Mouse (Mus musculus) heart, adult 18-20 months (tissue): ENCODE data around the gene Srp9. TPM values are rescaled to one million over a fixed set of nuclear protein-coding genes. Genes with fewer than 3 reads are reported as not detected.

Source experiments
- DNase-seq, 2 experiments: peaks; one replicate each; pipeline ENCODE4 v3.0.0; 2021 to 2022; ENCODE audit warnings: mixed read lengths in 1 of 2
- total RNA-seq, 2 experiments: library from RNA; stranded (reverse); gene quantifications; 2 replicates each; pipeline ENCODE4 v1.2.3; 2021

The Srp9 gene
- total RNA-seq, 2 experiments from 2014 or later, result 49.4 to 52.0 TPM

DNA sequence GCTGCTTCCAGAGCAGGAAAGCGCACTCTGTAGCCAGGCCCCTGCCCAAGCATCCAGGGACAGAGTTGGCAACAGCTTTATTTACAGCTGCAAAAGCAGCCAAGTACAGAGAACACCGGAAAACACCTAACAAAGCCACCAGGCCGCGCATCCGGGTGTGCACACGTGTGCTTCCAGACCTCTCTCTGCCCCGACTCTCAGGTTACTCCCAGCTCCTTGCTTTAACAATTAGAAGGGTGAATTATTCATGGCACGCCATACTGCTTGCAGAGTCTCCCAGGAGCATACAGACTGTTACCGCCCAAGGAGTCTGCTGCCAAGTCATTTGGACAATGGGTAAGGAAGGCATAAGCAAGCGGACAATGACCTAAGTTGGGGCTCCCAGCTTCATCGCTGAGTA is 21.1 kb upstream of the Srp9 start:
- DNase-seq, result peak; percentile 40 to 79

DNA sequence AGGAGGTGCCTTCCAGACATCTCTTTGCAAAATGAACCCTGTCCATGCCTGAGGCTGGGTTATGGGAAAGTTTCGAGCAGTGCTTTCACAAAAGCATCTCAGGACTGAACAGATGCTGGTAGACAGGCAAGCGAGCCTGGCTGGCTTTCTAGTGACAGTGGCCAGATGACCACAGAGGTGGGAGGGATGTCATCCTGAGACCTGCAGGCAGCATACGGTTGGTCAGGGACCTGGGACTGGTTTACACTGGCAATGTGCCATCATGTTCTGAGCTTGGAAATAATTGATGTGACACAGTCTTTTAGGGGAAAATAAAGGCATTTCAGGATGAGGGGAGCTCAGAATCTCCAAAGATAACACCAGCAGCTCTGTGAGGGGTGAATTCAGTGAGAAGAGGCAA is 19.5 kb upstream of the Srp9 start:
- DNase-seq, result no peak

DNA sequence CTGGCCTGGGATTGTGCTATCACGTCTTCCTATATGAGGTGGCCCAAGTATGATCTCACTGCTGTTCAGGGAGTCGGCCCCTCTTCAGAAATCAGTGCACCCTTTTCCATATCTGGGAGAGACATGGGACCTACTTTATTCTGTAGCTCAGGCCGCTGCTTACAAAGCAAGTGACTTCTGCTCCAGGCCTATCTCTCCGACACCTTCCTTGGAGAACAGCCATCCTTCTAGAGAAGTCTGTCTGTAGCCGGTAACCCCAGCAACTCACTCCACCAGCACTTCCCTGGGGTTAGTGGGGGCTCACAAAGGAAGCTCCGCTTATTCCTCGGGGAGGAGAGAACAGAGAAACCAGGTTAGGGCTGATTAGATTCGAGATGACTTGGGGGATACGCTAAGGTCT is 17.3 kb upstream of the Srp9 start:
- peak; percentile 49 to 56 for DNase-seq

DNA sequence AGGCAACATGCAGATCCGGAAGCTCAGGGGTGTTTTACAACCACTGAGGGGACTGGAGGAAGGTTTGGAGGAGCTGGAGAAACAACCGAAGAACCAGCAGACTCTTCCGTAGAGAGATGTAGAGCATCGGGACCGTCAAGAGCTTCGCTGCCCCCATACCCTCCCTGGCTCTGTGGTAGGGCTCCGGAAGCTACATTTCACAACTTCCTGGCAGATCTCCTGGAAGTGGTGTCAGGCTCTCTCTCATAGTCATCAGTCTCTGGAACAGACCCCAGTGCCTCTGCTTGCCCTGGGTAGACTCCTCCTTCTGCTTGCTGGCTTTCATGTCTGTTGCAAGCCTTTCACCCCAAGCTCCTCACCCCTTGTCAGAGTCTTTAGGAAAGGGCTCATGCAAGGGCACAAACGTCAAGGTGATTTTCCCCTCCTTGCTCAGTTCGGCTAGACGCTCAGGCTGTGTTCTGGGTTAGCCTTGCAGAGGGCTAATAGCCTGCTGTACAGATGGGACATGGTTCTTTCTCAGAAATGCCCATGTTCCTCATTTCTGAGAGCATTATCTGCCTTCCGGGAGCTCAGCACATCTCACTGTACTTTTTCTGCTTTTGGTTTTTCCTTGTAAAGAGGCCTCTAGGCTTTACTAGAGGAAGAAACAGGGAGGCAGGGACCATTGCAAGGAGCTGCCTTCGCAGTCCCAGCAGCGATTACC is 16.0 kb upstream of the Srp9 start:
- DNase-seq, result peak; percentile 75 to 78

DNA sequence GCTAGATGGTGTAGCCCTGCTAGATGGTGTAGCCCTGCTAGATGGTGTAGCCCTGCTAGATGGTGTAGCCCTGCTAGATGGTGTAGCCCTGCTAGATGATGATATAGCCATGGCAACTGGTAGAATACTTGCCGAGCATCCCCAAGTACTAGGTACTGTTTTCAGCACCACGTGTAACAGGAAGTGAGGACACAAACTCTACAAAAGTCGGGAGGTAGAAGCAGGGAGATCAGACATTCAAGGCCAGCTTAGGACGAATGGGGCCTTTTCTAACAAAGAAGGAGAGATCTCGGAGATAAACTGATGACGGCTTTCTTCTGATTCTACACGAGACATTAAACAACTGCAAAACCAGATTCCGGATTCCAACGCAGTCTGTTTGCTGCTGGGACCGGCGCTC is 14.4 kb upstream of the Srp9 start:
- DNase-seq, result no peak

DNA sequence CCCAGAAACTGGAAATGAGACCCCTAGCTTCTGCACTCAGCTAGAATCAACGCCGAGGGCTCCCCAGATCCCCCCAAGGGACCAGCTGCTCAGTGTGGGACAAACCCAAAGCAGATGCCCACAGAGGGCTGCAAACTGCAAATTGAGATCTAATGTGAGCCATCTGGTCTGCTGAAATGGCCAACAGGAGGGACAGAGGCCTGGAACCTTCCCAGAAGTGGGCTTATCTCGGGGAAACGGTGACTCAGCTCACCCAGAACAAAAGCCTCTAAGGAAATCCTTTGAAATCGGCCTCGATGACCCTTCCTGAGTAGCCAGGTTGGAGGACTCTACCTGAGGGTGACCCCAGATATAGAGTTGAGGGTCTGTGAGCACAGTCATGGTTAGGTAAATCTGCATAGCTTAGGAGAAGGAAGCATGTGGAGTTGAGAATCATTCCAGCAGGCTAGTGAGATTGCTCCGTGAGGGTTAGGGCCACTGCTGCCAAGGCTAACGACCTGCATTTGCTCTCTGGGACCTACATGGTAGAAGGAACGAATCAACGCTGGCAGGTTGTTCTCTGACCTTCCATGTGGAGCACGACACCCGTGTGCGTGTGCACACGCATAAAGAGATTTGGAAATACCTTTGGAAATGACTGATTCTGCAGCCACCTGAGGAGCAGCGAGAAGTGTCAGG is 13.7 kb upstream of the Srp9 start:
- DNase-seq, result peak; percentile 51 to 68

DNA sequence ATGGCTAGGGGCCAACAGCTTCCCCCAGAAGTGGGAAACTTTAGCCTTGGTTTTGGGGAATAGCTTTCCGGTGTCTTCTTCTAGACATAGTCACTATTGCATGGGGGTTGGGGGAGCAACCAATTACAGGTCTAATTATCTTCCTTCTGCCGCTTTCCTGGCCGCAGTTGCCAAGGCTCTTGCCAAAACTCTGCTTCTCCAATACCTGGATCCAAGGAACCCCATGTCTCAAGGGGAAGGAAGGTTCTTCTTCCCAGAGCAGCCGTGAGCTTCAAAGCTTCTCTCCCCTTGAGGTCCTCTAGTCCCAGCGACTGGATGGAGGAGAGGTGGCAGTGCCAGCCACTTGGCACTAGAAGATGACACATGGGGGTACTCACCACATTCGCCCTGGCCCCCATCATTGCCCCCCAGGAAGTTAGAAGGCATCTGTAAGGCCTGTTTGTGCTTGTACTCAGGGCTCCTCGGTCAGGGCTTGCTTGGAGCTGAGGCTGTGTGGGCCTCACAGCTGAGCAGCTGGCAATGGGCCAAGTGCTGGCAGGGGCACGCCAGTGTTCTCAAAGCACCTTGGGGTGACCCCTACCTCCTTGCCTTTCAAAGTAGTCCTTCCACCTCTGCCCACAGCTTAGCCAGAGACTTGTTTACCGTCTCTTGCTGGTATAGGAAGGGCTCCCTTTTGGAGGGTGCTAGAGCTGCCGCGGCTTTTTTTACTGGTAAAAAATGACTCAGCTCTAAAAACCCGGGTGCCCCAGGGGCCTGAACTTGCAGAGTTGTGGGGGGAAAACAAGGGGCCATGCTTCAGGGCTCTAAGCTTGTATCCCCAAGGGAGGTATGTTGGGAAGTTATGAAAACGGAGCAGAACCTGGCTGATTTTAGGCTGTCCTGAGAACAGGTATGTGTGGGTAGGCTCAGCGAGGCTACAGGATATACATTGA is 12.9 kb upstream of the Srp9 start:
- peak; percentile 42 to 43 for DNase-seq

DNA sequence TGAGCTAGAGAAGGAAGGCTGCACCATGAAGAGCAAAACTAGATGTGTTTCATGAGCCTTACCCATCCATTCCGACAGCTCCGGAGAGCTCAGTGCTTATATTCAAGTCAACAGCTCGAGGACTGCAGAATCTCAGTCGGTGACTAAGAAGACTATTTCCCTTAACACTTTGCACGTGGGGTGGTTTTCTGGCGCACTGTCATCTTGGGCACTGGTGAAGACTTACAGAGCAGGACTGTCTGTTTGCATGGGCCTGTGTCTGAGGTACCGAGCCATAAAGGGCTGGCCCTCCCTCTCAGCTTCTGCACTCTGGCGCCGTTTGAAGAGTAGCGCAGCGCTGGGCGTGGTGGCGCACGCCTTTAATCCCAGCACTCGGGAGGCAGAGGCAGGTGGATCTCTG is 12.2 kb upstream of the Srp9 start:
- no peak for DNase-seq

DNA sequence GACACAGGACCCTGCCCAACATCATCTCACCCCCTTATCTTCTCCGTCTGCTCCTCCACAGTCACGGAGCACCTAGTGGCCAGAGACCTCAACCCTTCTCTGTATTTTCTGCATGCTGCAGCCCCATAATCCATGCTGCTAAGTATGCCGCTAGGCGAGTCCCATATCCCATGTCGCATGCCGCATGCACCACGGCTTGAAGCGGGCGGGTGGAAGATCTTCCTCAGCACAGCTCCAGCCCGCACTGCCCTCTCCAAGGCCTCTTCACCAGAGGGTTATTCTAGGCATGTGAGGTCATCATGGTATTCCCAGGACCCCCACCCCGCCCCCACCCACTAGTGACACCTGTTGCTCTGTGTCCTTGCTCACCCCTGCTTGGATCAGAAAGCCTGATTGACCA is 11.4 kb upstream of the Srp9 start:
- no peak for DNase-seq

DNA sequence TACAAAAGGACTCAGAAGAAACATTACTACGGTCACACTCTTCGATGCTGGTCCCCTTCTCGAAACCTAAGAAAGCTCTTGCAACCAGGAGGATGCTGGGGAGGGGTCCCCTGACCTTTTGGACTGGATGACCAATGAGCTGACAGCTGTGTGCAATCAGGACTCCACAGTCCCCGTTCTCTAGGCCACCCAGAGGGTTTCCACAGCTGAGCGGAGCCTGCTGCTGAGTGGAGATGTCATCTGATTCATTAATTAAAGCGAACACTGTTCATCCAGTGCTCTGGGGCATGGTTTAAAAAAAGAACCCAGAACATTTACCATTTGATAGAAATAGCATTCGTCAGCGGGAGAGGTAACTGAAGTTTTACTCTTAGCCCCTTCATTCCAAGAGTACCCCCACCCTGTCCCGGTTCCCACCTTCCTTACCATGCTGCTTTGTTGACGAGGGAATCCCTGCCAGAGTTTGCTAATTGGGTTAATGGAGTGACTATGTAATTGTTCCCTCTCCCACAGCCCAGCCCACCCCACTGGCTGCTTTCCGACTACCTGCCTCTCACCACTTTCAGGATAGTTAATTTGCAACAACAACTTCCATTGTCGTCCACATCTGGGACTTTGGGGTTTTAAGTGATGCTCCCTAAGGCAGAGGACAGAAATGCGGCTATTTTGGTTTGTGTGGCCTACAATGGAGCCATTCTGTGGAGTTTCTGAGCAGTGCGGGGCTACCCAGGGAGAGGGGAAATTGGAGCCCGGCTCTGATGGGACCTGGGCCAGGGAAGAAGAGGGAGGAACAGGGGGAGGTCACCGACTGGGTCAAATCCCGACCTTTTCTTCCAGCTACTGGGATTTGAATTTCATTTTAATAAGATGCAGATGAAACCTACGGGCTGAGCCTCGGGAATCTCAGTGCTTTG is 10.7 kb upstream of the Srp9 start:
- no peak for DNase-seq

DNA sequence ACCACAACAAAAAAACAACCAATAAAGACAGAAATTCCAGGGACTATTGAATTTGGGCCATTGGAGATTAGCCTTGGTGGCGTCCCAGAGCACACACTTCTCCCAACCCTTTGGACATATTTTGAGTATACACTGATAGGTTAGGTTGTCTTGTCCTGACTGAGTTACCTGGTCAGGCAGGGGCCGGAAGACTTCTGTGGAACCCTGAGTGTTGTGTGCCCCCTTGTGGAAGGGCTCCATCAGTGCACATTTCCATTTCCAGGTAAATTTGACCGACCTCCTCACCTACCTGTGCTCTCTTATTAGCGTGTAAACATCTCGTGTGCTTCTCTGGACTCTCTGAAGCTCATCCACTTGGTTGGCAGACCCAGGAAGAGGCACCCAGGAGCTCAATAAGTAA is 9.3 kb upstream of the Srp9 start:
- peak; percentile 29 to 67 for DNase-seq

DNA sequence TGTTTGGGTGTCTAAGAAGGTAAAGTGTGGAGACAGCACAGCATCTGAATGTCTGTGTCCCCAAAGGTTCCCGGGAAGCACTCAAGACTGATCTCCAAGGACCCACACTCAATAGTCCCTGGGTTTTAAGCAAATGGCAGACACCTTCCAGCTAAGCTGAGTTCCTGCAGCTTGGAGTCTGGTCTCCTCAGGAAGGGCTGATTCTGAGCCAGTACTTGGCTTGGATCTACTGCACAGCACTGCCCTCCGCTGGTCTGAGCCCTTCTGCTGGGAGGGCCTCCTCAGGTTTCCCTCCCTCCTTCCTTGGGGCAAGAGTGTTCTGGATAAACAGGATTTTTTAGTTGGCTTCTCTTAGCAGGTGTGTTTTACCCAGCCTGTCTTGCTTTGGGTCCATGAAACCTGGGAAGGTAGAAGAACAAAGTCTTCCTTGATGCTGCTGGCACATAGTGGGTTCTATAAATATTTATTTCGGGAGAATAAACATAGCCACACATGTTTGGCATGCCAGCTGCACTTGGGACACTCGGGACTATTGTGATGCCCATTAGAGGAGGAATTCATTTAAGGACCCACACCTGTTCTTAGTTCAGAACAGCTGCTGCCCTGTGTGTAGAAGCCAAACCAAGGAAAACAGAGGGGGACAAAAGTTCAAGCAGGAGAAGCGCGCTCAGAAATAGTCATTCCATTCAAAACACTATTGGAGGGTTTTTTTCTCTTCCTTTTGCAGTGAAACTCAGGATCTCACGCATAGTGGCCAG is 8.7 kb upstream of the Srp9 start:
- DNase-seq, result peak in 1 of 2 experiments; percentile 42

DNA sequence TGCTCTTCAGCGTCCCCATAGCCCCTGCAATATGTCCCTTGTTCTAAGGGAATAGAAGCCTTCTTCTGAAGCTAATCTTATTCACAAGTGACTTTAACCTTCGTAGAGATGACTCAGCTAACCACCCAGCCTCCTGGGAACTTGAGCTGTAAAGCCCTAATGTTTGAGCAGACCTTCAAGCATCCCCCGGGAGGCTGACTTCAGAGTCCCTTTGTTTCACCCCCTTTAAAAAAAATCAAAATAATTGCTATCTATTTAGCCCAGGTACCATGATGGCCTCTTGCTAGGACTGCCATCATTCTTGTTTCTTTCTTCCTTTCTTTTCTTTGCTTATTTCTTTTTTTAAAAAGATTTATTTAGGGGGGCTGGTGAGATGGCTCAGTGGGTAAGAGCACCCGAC is 2.1 kb upstream of the Srp9 start:
- DNase-seq, result no peak

DNA sequence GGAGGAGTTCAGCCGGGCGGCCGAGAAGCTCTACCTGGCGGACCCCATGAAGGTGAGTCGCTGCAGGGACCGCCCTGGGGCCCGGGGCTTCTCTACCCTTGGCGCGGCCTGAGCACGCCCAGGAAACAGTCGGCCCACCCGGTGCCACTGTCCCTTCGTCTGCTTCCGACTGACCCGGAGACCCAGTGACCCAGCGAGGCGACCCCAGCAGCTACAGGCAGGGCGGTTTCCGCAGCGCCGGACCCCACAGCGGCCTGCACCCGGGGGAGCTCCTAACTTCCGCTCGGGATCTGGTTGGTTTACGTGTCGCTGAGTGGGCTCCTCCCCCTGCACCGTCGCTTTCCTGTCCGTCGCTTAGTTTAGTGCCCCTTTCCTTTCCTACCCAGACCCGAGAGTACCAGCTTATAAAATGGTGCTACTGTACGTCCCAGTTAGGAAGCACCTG is 409 bp downstream of the Srp9 start:
- DNase-seq, result peak; percentile 81 to 87

DNA sequence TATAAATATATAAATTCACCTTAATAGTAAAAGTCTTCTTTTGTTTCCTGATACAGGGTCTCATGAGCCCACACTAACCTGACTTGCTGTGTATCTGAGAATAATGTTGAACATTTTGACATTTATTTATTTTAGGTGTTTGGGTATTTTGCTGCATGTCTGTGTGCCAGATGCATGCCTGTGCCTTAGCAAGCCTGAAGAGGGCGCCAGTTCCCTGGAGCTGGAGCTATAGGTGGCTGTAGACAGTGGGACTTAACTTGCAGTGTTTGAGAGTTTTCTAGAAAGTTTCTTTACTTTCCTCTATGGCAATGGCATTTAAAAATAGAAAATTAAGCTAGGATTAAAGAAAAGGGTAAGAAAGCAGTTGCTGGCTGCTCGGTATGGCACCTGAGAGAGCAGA is 6.3 kb downstream of the Srp9 start:
- peak in 1 of 2 experiments; percentile 23 for DNase-seq

DNA sequence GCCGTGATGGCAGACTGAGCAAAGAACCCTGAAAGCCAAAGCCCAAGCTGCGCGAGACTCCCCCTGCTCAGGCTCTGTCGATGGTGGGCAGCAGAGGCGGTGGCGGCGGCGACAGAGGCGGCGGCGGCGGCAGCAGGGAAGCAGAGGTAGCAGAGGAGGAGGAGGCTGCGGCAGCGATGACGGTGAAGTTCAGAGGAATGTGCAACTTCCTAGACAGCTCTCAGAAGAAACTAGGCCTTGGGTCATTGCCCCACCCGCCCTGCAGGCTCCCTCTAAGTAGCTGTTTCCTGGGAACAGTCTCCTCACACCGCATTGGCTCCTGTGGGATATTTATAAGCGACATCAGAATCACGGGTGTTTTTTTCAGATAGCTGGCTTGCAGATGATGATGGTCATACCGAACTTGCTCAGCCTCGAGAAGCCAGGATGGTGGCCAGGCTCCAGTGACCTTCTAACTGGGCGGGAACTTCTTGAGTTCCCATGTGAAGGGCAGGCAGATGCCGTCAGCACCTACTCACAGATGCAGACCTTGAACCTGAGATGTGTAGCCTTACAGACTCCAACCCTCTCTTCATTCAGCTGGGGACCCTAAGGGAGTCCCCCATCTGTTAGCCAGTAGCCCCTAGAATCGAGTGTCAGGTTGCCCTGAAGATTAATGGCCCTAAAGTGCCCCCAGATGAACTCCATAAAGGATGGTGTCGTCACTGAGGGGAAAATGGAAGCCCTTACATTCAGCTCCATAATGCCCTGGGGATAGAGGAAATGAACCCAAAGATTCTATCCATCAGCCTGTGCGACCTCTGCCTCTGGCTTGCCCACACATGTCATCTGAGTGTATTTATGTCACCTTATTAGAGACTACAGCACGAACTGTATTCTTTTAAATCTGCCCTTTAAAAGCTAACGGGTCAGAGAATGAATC is 12.9 kb downstream of the Srp9 start:
- no peak for DNase-seq

DNA sequence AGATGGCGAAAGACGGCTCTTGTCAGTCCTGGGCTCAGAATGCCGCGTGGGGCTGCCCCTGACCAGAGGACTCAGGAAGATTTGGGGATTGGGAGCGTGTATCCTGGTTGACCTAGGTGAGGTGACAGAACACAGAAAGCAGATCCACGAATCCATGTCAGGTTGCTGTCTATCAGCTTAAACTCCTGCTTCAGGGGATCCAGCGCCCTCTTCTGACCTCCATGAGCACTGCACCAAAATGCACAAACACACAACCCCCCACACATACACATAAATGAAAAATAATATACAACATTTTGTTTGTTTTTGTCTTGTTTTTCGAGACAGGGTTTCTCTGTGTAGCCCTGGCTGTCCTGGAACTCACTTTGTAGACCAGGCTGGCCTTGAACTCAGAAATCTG is 13.6 kb downstream of the Srp9 start:
- DNase-seq, result no peak

DNA sequence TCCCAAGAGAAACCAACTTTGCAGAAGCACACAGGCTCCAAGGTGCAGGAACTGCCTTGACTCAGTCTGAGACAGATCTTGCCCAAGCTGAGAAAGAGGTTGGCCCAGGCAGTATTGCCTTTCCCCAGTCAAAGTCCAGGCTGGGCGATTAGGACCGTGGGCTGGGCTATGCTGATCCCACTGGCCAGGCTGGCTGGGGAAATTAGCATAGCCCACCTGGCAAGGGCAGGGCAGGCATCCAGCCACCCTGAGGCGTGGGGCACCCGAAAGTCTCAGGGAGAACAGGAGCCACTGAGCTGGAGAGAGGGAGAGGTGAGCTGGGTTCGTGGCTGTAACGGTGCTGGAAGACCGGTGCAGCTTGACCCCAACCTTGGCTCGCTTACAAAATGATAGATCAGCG is 15.4 kb downstream of the Srp9 start:
- no peak for DNase-seq

DNA sequence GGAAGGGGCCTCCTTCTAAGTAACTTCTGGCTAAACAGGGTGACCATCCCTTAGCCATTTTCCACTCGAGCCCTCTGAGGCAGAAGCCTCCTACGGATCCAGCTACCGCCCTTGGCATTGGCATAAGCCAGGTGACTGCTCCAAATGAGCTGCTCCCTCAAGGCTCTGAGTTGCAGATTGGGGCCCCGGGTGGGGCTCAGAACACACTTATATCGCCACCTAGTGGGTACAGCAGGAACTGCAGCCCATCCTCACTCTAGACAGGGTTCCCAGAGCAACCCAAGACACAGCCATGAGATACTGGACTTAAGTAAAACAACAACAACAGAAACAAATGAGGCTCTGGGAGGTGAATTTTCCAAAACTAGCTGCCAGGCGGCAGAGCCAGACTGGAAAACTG is 15.8 kb downstream of the Srp9 start:
- peak; percentile 67 to 87 for DNase-seq

DNA sequence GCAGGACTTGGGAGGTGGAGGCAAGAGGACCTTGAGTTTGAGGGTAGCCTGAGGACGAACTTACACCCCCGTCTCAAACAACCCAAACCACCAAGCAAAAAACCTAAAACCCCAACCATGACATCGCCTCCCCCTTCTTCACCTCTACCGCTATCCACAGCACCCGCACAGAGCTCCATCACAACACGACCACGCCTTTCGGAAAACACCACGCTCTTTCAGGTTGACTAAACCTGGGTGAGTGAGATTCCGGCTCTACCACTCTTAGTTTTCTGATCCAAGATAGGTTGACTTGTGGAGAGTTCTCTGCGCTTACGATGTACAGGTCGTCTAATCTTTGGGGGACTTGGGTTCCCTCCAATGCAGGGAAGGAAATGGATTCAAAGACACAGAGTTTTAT is 18.2 kb downstream of the Srp9 start:
- DNase-seq, result no peak
